Mouse (Mus musculus): Measurements from ENCODE around the gene Atoh8.

Gene Atoh8

DNA sequence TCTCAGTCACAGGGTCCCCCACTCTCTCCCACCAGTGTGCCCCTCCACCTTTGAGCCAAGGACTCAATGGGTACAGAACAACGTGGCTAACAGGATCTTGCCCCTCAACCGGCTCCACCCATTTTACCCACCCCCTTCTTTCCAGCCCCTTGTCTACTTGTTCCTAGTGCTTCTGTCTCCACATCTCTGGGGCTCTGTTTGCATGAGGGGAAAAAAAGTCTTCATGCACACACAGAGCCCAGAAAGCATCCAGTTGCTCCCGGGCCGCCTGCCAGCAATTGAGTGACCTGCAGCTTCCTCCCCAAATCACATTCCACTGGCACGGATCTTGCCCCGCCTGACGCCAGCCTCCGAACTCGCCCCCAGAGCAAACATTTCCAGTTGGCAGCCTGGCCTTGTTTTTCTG is 8.8 kb upstream of the Atoh8 start:
- no peak for DNase-seq (ENCODE audit: low read depth, low spot score)
- Histone ChIP-seq H3K27me3 (ENCODE audit: control insufficient read depth, insufficient read depth, low read length, poor library complexity, severe bottlenecking) (no peaks in the 10 kb centered on the region), H3K36me3 (ENCODE audit: control insufficient read depth, insufficient read depth, low read length, poor library complexity, severe bottlenecking) (no peaks in the 10 kb centered on the region)

DNA sequence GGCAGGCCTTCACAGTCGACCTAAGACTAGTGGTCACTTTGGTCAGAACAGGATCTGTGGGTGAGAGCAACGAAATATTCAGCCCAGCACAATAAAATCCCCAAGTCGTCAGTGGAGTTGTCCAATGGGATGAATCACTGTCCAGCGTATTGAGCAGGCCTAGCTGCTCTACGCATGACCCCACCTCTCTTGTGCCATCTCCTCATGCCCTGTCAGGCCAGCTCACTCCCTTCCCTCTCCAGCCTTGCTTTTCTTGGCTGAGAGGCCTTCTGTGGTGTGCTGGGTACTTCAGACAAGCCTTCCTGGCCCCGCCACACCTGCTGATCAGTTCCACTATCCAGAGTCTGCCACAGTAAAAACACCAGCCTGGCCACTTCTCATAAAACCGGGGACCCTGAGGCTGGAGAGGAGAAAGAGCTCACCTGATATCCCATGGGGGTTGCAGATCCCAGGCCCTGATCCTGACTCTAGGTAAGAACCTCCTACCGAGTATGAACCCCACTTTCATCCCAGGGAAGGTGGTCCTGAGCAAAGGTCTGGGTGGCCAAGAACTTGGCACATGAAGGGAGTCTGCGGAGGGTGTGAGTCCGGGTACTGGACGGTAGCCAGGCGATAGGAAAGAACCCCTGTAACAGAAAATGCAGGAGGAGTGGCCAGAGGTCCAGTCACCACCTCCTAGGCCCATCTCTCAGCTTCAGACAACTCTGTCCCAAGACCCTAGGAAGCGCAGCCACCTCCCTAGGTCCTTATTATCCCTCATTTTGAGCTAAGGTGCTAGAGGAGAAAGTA is 7.3 kb upstream of the Atoh8 start:
- H3K36me3 ChIP-seq (ENCODE audit: control insufficient read depth, insufficient read depth, low read length, poor library complexity, severe bottlenecking), result no peaks in the 10 kb centered on the region
- no peak for DNase-seq (ENCODE audit: low read depth, low spot score)
- no peaks in the 10 kb centered on the region for H3K27me3 ChIP-seq (ENCODE audit: control insufficient read depth, insufficient read depth, low read length, poor library complexity, severe bottlenecking)

DNA sequence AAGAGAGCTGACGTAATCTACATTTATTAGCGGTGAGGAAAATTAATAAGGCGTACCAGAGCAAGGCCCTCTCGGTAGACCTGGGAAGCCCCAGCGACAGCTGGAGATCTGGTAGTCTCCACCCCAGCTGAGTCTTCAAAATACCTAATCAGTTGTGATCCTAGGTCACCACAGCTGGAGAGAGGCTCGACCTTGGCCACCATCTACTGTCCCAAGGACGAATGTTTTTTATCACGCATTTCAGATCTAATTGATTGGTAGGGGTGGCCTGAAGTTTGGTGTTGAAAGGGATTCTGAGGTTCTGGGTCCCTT is 6.4 kb upstream of the Atoh8 start:
- H3K27me3 ChIP-seq (ENCODE audit: control insufficient read depth, insufficient read depth, low read length, poor library complexity, severe bottlenecking), result no peaks in the 10 kb centered on the region
- DNase-seq (ENCODE audit: low read depth, low spot score), result no peak
- H3K36me3 ChIP-seq (ENCODE audit: control insufficient read depth, insufficient read depth, low read length, poor library complexity, severe bottlenecking), result no peaks in the 10 kb centered on the region

DNA sequence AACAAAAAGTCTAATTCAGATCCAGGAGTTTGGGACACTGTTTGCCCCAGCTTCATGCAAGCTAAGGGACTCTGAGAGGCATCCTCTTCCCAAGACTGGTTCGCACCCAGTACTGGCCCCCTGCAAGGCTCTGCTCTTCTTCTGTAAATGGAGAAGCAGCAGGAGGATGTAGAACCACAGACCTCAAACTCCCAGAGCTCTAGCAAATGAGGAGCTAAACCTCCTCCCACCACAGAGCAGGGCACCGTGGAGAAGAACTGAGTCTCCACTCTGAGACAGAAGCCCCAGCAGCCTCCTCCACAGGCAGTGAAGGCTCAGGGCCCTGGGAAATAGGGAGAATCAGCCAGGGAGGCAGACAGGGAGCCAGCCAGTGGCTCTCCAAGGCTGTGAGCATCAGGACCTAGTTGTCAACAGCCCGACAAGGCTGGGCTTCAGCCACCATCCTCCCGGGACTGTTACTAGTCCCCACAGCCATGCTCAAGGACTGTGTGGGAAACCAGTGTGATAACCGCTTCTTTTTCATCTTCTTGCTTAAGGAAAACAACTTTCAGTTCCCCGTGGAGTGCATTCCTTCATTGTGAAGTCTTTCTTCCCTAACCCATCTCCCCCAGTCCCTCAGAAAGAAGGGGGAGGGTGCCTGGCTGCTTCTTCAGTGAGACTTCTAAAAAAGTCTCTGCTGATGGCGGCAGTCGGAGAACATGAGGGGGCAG is 5.9 kb upstream of the Atoh8 start:
- no peak for DNase-seq (ENCODE audit: low read depth, low spot score)
- no peaks in the 10 kb centered on the region for H3K36me3 ChIP-seq (ENCODE audit: control insufficient read depth, insufficient read depth, low read length, poor library complexity, severe bottlenecking)
- H3K27me3 ChIP-seq (ENCODE audit: control insufficient read depth, insufficient read depth, low read length, poor library complexity, severe bottlenecking), result no peaks in the 10 kb centered on the region

DNA sequence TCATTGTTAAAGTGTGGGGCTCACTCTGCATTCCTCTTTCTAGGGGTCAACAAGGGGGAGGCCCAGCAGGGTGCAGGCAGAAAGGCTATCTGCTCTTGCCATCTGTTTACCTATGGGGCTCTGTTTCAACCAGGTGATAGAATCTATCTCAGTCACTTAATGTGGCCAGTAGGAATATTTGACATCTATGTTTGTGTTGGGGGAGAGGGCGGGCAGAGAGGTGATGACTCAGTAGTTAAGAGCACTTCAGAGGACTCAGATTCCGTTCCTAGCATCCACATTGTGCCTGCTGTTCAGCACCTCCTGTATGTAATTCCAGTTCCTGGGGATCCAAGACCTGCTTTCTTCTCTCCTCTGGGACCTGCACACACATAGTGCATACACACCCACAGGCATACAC is 4.7 kb upstream of the Atoh8 start:
- H3K36me3 ChIP-seq (ENCODE audit: control insufficient read depth, insufficient read depth, low read length, poor library complexity, severe bottlenecking), result no peaks in the 10 kb centered on the region
- H3K27me3 ChIP-seq (ENCODE audit: control insufficient read depth, insufficient read depth, low read length, poor library complexity, severe bottlenecking), result no peaks in the 10 kb centered on the region
- DNase-seq (ENCODE audit: low read depth, low spot score), result no peak

DNA sequence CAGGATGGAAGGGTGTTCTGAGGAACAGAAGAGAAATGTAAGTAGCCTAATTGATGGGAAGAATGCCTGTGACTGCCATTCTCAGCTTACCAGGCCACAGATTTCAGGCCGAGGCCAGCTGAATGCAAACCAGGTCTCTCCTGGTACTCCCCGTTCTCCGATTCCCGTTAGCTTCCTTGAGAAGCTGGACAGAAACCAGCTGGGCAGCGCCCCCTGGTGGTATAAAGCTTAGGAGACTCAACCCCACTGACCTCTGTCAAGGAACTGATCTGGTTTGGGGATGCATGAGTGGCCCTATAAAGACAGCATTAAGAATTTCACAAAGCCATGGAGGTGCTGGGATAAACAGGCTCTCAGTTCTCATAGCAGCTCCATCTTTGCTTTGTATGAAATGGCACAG is 1.7 kb upstream of the Atoh8 start:
- DNase-seq (ENCODE audit: low read depth, low spot score), result peak; percentile 80
- Histone ChIP-seq H3K36me3 (ENCODE audit: control insufficient read depth, insufficient read depth, low read length, poor library complexity, severe bottlenecking) (no peaks in the 10 kb centered on the region), H3K27me3 (ENCODE audit: control insufficient read depth, insufficient read depth, low read length, poor library complexity, severe bottlenecking) (no peaks in the 10 kb centered on the region)

DNA sequence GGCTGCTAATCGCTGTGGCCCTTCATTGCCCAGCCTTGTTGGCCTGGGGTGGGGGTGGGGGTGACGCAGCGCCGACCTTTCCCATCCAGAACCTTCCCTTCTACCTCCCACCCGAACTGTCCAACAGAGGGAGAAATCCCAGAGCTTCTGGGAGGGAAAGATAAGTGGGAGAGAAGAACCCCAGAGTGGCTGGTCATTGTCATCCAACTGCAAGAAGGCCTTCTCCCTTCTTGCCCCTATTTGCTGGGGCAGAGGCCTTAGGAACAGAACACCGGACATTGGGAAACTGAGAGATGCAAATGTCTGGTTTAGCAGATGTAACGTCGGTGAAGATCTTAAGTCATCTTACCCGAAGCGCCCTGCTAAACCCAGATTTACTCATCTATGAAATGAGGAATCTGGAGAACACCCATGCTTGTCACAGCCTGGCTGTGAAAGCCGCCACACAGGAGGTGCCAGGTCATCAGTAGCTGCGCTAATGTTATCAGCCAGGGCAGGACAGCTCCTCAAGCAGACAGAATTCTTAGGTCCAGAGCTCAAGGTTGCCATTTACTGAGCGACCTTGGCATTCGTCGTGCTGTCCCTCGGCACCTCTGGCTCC is 530 bp upstream of the Atoh8 start:
- H3K36me3 ChIP-seq (ENCODE audit: control insufficient read depth, insufficient read depth, low read length, poor library complexity, severe bottlenecking), result no peaks in the 10 kb centered on the region
- H3K27me3 ChIP-seq (ENCODE audit: control insufficient read depth, insufficient read depth, low read length, poor library complexity, severe bottlenecking), result no peaks in the 10 kb centered on the region
- peak; percentile 49 for DNase-seq (ENCODE audit: low read depth, low spot score)

DNA sequence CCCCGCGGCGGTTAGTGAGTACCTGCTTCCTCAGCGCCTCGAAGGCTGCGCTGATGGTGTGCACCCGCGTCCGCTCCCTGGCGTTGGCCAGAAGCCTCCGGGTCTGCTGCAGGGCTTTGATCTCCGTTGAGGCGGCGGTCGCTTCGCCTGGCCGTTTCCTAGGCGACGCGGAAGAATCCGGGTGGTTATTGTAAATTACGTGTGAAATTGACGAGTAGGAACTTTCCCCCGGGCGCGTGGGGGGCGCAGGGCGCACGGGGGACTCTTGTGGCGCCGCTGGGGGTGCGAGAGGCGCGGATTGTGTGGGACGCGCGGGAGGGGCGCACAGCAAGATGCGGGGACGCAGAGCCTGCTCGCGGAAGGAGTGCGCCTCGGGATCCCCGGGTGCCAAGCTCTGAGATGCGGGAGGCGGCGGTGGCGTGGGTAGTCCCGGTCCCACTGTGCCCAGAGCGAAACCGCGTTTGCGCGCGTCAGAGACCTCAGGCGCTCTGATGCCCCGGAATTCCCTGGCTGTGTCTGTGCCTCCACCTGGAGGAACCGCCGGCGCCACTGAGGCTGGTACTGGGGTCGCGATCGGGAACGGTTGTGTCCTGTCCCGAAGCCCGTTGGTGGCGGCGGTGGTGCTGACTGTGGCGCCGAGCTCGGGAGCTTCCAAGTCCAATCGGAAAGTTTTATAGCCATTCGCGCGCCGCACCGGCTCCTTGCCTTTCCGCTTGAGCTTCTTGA is 842 bp downstream of the Atoh8 start:
- no peaks in the 10 kb centered on the region for H3K27me3 ChIP-seq (ENCODE audit: control insufficient read depth, insufficient read depth, low read length, poor library complexity, severe bottlenecking)
- no peaks in the 10 kb centered on the region for H3K36me3 ChIP-seq (ENCODE audit: control insufficient read depth, insufficient read depth, low read length, poor library complexity, severe bottlenecking)
- peak; percentile 8 for DNase-seq (ENCODE audit: low read depth, low spot score)

DNA sequence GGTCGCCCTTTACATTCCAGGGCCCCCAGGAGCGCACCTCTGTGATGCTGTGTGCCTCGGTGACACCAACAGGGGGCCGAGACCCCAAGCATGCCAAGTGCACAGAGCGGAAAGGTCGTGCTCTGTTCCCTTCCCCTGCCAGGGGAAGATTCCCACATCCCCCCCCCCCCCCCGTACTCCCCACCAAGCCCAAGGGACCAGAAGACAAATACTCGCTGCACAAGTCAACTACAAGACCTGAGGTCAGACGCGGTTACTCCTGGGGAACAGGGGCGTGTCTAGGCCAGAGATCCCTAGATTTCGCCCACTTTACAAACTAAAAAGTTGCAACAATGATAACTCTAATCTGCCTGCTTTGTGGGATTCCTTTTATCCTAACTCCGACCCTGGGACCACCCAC is 1.4 kb downstream of the Atoh8 start:
- Histone ChIP-seq H3K27me3 (ENCODE audit: control insufficient read depth, insufficient read depth, low read length, poor library complexity, severe bottlenecking) (no peaks in the 10 kb centered on the region), H3K36me3 (ENCODE audit: control insufficient read depth, insufficient read depth, low read length, poor library complexity, severe bottlenecking) (no peaks in the 10 kb centered on the region)
- no peak for DNase-seq (ENCODE audit: low read depth, low spot score)

DNA sequence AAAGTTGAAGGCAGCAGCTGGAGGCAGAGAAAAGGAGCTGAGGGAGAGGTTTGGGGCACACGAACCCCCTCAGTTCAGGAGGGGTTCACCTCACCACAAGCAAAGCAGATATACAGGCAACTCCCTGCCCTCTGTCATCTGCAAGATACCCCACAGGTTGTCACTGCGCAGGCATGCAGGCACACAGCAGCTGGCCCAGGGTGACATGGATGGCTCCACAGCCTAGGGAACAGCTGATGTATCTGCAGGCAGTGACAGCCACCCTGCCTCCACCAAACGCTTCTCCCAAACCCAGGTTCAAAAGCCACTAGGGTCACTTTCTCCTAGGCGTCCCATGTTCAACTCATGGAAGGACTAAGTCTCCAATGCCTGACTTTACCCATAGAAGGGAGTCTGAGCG is 2.5 kb downstream of the Atoh8 start:
- no peak for DNase-seq (ENCODE audit: low read depth, low spot score)
- Histone ChIP-seq H3K36me3 (ENCODE audit: control insufficient read depth, insufficient read depth, low read length, poor library complexity, severe bottlenecking) (no peaks in the 10 kb centered on the region), H3K27me3 (ENCODE audit: control insufficient read depth, insufficient read depth, low read length, poor library complexity, severe bottlenecking) (no peaks in the 10 kb centered on the region)

DNA sequence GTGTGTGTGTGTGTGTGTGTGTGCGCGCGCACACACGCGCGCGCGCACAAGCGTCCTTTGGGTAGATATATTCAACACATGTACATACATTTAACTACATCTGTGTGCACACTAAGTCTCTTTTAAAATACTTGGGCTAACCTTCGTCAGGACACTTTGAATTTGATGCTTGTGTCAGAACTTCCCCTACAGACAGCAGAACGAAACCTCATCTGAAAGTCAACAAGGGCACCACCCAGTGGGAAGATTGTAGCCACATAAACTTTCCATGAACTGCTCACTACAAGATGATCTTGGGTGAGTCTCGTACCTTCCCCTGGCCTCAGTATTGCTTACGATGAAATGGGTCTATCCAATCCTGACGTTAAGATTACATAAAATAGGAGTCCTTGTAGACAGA is 3.0 kb downstream of the Atoh8 start:
- H3K27me3 ChIP-seq (ENCODE audit: control insufficient read depth, insufficient read depth, low read length, poor library complexity, severe bottlenecking), result no peaks in the 10 kb centered on the region
- no peaks in the 10 kb centered on the region for H3K36me3 ChIP-seq (ENCODE audit: control insufficient read depth, insufficient read depth, low read length, poor library complexity, severe bottlenecking)
- peak; percentile 38 for DNase-seq (ENCODE audit: low read depth, low spot score)

DNA sequence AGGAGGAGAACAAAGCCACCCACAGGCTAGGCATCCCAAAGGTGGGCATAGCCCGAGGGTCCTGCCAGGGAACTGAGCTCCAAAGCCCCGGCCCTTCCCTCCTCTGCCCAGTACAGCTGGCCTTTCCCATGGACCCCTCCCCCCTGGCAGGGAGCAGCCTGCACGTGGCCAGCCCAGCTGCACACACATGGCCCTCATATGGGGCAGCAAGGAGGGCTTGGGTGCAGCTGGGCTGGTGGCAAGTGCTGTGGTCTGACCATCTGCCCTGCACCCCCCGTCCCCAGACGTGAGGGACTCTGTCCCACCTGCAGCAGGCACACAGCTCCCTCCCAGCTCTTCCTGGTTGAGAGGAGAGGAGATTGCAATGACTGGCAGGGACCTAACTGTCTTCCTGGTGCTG is 4.5 kb downstream of the Atoh8 start:
- no peaks in the 10 kb centered on the region for H3K27me3 ChIP-seq (ENCODE audit: control insufficient read depth, insufficient read depth, low read length, poor library complexity, severe bottlenecking)
- DNase-seq (ENCODE audit: low read depth, low spot score), result no peak
- H3K36me3 ChIP-seq (ENCODE audit: control insufficient read depth, insufficient read depth, low read length, poor library complexity, severe bottlenecking), result no peaks in the 10 kb centered on the region

DNA sequence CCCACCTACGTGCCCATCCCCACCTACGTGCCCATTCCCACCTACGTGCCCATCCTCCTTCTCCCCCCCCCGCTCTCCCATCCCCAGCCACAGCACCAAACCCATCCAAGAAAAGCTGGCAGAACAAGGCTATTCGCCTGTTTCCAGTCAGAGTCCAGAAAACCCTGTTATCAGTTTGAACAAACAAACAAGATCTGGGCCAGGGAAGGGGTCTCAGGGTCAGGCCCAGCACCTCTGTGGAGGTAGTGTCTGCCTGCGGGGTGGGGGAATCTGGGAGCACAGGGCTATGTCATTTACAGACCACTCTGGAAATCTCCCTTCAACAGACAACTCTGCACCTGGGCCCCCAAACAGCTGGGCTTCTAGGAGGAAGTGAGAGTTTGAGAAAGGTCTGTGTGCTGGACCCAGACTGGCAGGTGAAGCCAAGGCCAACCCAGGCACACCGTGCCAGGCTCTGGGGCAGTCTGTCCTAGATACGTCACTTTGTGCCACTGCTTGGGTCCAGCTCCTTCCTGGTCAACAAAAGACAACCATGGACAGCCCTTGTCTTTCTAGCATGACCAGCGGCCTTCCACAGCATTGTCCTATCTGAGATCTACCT is 7.6 kb downstream of the Atoh8 start:
- Histone ChIP-seq H3K27me3 (ENCODE audit: control insufficient read depth, insufficient read depth, low read length, poor library complexity, severe bottlenecking) (no peaks in the 10 kb centered on the region), H3K36me3 (ENCODE audit: control insufficient read depth, insufficient read depth, low read length, poor library complexity, severe bottlenecking) (no peaks in the 10 kb centered on the region)
- DNase-seq (ENCODE audit: low read depth, low spot score), result peak; percentile 44

DNA sequence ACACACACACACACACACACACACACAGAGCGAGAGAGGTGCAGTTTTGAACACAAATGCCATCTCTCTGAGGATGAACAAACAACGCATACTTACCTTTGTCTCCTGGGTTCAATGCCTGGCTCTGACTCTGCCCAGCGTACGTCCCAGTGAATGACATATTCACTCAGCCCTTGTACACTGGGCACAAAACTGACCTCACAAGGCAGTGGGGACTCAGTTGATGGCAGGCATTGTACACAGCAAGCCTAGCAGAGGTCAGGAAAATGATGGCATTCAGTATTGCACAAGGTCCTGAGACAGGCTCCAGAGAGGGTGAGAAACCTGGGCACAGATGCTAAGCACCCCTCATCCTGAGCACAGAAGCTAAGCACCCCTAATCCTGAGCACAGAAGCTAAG is 8.4 kb downstream of the Atoh8 start:
- Histone ChIP-seq H3K36me3 (ENCODE audit: control insufficient read depth, insufficient read depth, low read length, poor library complexity, severe bottlenecking) (no peaks in the 10 kb centered on the region), H3K27me3 (ENCODE audit: control insufficient read depth, insufficient read depth, low read length, poor library complexity, severe bottlenecking) (no peaks in the 10 kb centered on the region)

DNA sequence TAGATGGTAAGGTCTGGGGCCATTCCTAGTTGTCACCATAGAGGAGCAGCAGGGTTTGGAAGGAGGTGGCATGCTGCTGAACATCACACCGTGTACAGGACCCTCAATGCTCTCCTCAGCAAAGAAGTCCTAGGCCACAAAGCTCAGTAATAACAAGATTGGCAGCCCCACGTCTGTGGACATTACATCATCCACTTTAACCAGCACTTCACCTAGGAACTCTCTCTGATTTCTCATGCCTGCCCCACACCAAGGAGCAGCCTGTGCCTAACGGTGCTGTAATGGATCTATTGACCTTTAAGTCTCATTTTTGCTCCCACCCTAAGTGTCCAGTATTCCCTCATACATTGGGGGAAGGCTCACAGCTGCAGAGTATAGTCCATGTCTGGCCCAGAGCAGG is 9.7 kb downstream of the Atoh8 start:
- Histone ChIP-seq H3K27me3 (ENCODE audit: control insufficient read depth, insufficient read depth, low read length, poor library complexity, severe bottlenecking) (no peaks in the 10 kb centered on the region), H3K36me3 (ENCODE audit: control insufficient read depth, insufficient read depth, low read length, poor library complexity, severe bottlenecking) (no peaks in the 10 kb centered on the region)
- DNase-seq (ENCODE audit: low read depth, low spot score), result no peak

More for the DNA sequence above, 8.4 kb downstream of the Atoh8 start:
- DNase-seq (ENCODE audit: low read depth, low spot score), result no peak

Measured in splenic B cell, adult 2 months (primary cell).